Mouse (Mus musculus): Measurements from ENCODE around the gene Ormdl3.

Ormdl3 gene

GRCm38 (mm10) chr11:98550975-98551828, 36.0 kb downstream of the Ormdl3 start, which contains the start of gene Zpbp2:
Gene Zpbp2 (plus strand): TSS chr11:98551097.
- peak; percentile 97 for ATAC-seq (ENCODE audit: low TSS enrichment)

- ATAC-seq (ENCODE audit: low TSS enrichment) = no peak
Measured at GRCm38 (mm10) chr11:98550311-98550974, 36.7 kb downstream of the Ormdl3 start.

GRCm38 (mm10) chr11:98549363-98549762, 37.8 kb downstream of the Ormdl3 start:
- no peak for ATAC-seq (ENCODE audit: low TSS enrichment)

GRCm38 (mm10) chr11:98547308-98547693, 39.9 kb downstream of the Ormdl3 start:
- ATAC-seq (ENCODE audit: low TSS enrichment) = no peak

GRCm38 (mm10) chr11:98546529-98547307, 40.5 kb downstream of the Ormdl3 start:
- no peak for ATAC-seq (ENCODE audit: low TSS enrichment)

- ATAC-seq (ENCODE audit: low TSS enrichment) = no peak
Measured at GRCm38 (mm10) chr11:98545711-98546231, 41.4 kb downstream of the Ormdl3 start, which contains the start of gene Ikzf3. Gene Ikzf3 (minus strand): TSS chr11:98546031.

- no peak for ATAC-seq (ENCODE audit: low TSS enrichment)
Measured at GRCm38 (mm10) chr11:98544890-98545677, 42.1 kb downstream of the Ormdl3 start.

GRCm38 (mm10) chr11:98543414-98543813, 43.8 kb downstream of the Ormdl3 start:
- no peak for ATAC-seq (ENCODE audit: low TSS enrichment)

GRCm38 (mm10) chr11:98542553-98542952, 44.6 kb downstream of the Ormdl3 start:
- ATAC-seq (ENCODE audit: low TSS enrichment) = no peak

GRCm38 (mm10) chr11:98540319-98540718, 46.8 kb downstream of the Ormdl3 start:
- no peak for ATAC-seq (ENCODE audit: low TSS enrichment)

GRCm38 (mm10) chr11:98537480-98538034, 49.6 kb downstream of the Ormdl3 start:
- ATAC-seq (ENCODE audit: low TSS enrichment) = no peak

All from frontal cortex, adult (tissue).